Mouse (Mus musculus) adrenal gland, postnatal 10 days (tissue): ENCODE results near the gene Sytl1. TPM values are rescaled to one million over a fixed set of nuclear protein-coding genes. Genes with fewer than 3 reads are reported as not detected.

Source experiments
- DNase-seq: peaks from one replicate; pipeline ENCODE4 v3.0.0; 2021; ENCODE audit warnings: mixed read lengths
- total RNA-seq, 2 experiments: library from RNA; stranded (reverse); gene quantifications; 2 replicates each; pipeline ENCODE4 v1.2.3; 2021

The Sytl1 gene
- total RNA-seq, 2 experiments from 2014 or later, result 5.2 to 6.3 TPM

DNA sequence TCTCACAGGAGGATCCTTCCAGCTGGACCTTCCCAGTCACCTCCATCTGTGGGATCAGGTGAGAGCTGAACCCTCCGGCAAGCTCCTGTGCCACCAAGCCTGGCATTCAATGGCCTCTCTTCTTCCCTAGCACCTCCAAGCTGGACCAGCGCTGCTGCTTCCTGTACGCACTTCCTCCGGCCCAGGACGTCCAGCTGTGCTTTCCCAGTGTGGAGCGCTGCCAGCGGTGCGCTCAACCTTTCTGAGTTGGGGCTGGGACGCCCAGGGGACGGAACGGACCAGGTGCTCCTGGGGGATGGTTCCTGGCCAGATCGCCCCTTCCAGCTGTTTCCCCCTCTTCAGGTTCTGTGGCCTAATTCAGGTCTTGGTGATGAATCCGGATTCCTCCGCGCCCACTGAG lies 15.8 kb downstream of the Sytl1 start:
- DNase-seq, result peak; percentile 52

DNA sequence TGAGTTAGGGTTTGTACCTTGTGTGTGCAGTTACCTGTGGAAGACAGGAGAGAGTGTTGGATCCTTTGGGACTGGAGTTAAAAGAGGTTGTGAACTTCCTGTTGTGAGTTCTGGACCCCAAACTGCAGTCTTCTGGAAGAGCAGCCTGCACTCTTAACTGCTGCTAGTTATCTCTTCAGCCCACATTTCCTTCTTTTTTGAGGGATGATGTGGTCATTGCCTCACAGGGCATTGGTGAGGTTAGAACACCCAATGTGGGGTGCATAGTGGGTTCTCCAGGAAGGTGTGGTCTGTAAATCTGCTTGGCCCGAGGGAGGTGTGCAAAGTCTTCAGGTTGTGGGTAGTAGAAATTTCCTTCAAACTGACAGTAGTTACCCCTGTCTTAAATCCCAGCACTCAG lies 18.6 kb downstream of the Sytl1 start:
- no peak for DNase-seq

DNA sequence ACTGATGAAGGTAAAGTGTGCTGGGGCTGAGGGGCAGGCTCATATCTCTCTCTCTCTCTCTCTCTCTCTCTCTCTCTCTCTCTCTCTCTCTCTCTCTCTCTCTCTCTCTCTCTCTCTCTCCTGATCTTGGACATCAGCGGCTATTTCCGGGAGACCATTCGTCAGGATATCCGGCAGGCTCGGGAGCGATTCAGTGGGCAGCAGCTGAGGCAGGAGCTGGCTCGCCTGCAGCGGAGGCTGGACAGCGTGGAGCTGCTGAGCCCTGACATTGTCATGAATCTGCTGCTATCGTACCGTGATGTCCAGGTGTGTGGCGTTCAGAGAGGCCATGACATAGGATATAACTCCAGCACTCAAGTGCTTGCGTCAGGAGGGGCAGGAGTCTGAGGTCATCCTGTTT lies 19.4 kb downstream of the Sytl1 start:
- DNase-seq, result no peak

DNA sequence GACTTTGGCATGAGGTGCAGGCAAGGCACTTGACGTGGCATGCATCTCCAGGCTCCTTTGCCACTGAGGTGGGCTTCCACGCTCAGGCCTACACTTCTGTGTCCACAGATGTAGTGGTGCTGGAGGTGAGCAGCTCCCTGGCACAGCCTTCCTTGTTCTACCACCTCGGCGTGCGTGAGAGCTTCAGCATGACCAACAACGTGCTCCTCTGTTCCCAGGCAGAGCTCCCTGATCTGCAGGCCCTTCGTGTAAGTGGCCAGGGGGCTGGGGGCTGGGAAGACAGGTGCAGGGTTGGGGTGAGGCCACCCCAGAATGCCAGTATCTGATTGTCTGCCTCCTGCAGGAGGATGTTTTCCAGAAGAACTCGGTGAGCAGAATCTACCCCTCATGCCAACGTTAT lies 20.2 kb downstream of the Sytl1 start:
- DNase-seq, result no peak

DNA sequence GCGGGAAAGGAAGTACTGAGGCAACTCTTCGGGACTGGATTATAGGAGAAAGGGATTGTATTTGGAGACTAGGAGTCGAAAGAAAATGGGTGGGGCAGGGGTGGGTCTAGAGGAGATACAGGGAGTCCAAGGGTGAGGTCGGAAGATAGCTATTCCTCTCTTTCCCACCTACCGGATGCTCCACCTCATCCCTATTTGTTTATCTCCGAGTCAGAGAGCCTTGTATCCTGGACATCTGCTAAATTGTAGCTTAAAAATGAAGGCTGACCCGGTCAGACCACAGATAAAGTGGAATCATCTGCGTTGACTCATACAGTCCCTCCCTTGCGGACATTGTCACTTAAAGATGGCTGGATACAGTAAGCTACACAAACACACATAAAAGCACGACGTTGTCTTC lies 21.0 kb downstream of the Sytl1 start:
- DNase-seq, result no peak

DNA sequence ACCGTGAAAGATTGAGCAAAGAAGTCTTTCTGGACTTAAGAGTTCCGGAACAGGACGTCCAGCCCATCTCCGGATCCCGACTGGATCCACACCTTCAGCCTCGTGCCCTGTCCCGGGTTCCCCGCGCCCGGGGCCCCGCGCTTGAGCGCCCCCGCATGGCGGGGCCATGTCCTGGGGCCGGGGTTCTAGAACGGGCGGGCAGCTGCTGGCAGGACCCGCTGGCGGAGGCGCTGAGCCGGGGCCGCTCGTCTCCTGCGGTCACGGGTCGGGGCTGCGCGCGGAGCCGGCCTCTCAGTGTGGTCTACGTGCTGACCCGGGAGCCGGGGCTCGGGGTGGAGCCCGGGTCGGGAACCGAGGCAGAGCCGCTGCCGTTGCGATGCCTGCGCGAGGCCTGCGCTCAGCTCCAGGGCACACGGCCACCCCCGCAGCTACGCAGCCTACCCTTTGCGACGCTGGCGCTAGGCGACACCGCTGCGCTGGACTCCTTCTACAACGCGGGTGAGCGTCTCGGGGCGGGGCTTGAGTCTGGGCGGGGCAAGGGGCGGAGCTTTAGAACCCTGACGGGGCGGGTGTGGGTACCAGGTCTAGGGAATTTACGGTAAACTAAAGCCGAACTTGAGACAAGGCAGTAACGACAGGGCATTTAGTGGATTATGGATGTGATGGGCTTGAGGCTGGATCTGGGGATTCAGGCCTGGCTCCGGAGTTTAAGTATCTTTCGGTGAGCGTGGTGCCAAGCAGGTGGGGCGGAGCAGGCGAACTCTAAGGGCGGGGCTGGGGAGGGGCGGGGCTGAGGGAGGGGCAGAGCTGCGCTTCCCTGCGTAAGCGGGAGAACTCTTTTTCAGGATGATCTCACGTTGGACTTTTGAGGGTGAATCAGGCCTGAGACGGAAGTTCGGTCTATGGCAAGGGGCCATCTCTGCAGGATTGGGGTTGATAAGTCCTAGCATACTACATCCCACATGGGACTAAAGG lies 21.7 kb downstream of the Sytl1 start:
- DNase-seq, result peak; percentile 97

DNA sequence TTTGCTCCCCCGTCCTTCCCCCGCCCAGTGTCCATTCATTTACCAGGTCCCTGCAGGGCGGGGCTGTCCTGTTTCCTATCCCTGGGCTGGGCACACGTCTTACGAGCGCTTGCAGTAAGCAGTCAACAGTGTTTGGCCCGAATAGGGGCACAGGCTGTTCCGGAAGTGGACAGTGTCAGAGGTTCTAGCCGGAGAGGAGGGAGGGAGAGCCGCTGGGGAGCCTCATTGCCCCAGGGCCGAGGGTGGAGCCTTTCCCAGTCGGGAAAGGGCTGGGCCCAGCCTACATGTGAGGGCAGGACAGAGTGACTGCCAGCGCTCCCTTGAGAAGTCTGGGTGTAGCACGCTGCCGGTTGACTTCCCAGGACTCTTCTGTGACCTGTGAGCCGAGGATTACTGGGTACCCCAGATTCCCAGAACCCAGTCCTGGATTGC lies 22.4 kb downstream of the Sytl1 start, which contains the start of gene Map3k6:
Gene Map3k6 (plus strand): TSS at position 329 of the 432 bp plus-strand sequence.
- DNase-seq, result peak; percentile 90

DNA sequence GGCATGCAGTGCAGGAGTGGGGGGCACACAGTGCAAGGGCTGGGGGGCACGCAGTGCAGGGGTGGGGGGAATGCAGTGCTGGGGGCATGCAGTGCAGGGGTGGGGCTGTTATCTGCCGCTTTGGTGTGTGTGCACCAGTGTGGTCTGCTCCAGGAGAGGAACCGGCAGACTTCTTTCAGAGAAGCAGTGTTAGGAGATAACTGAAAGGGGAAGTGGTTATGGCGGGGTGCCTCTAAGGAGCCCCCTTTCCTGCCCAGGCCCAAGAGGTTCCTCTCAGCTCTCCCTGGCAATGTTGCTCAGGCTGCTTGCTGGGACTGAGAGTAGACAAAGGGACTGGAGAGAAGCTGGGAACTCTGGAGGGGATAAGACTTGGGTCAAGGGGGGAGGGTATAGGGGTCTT lies 25.0 kb downstream of the Sytl1 start:
- DNase-seq, result no peak

DNA sequence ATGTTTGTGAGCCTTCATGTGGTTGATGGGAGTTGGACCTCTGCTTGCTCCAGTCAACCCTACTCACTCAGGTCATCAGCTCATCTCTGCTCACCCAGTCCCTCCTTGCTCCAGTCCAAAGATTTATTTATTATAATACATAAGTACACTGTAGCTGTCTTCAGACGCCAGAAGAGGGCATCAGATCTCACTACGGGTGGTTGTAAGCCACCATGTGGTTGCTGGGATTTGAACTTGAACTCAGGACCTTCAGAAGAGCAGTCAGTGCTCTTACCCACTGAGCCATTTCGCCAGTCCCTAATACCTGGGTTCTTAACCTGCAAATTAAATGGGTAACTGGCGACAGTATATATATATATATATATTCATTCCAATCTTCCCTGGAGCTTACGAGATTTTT lies 27.5 kb downstream of the Sytl1 start:
- no peak for DNase-seq

DNA sequence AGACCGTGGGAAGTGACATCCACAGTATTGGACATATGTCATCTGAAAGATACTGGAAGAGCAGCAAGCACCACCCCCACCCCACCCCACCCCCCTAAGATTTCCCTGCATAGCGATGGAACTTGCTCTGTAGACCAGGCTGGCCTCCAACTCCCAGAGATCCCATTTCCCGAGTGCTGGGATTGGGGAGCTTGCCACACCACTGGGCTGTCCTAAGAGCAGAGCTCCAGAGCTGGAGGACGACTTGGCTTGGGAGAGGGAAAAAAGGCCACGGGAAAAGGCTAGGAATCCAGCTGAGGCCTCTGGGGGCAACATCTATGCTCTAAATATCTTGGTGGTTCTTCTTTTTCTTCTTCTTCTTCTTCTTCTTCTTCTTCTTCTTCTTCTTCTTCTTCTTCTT lies 28.1 kb downstream of the Sytl1 start:
- no peak for DNase-seq

DNA sequence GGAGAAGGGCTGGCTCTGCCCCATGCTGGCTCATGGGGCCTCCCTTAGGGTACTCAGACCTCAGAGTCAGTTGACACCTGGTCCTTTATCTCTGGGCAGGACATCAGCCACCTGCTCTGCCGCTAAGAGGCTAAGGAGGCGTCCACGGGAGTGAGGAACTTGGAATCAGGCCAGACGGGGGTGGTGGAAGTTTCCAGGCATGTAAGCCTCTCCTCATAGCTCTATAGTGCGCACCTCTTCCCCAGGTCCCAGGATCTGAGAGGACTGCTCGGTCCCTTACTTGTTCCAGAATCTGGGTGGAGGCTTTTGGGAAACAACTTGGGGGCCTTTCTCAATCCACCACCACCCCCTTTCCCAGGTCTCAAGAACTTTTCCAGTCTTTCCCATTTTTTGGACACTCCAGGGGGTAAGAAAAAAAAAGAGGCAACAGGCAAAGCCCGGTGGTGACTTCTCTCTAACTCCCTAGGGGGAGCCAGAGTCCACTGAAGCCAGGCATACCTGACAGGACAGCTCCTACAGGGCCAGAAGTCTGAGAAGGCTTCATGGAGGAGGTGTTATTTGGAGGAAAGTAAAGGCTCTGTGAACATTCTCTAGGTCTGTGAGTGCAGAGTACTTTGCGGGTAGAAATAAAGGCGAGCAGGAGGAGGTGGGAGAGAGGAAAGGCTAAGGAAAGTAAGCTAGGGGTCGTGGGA lies 29.5 kb downstream of the Sytl1 start:
- DNase-seq, result peak; percentile 63

DNA sequence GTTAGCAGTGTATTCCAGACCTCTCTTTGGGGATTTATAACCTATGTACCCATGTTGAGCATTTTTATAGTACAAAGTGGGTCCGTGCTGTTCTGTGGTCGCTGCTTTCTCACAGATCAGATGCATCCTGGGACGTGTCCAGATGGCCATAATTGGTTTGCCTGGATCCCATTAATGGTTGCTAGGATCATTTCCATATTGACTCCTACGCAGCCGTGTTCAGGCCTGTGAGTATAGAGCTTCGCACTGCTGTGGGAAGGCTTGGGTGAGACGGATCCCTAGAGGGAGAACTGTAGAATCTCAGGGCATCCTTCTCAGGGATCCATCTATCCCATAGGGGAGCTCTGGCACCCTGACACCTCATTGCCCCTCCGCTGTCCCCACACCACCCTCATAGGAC lies 33.3 kb downstream of the Sytl1 start:
- no peak for DNase-seq

DNA sequence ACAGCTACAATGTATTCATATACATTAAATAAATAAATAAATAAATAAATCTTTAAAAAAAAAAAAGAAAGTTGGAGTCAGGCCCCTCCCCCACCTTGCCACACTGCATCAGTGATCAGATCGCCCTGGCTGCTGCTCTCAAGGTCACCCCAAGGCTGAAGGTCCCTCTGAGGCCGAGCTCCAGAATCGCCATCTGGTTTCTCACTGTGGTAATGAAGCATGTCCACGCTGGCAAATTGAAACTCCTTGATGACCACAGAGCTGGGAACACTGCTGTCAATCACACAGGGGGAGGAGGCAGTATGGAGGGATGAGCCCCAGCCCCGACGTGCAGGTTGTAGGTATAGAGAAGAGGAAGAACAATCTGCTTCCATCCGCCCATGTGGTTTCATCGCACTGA lies 35.3 kb downstream of the Sytl1 start:
- DNase-seq, result no peak

DNA sequence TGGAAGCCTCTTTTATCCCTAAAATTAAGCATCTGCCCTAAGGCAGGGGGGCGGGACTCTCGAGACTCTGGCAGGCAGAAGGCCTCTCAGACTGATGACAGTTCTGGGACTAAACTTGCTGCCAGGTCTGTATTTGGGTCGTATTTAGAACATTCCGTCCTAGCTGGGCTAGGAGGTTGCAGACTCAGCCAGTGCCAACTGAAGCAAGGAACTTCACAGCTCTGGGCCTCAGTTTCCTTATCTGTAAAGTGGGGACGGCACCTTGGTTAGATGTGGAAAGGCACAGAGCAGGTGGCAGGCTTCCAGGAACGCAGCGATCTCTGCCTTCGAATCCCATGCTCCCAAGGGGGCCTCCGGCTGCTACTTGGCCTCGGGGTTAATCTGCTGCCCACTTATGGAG lies 36.8 kb downstream of the Sytl1 start:
- DNase-seq, result no peak

DNA sequence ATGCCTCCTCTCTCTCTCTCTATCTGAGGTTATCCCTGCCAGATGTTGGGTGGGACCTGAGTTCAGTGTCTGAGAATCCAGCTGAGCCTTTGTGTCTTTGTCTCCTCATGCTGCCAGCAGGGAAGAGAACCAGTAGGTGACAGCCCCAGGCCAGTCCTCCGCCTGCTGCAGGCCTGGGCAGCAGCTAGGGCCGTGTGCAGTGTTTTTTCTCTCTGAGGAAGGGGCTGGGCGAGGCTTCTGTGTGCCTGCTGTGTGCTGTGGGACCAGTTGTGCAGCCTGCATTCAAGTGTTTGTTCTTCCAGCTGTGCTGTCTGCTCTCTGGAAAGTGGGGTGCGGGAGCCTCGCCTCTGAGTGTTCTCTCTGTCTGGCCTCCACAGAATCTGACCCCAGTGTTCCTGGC lies 39.0 kb downstream of the Sytl1 start:
- DNase-seq, result no peak

DNA sequence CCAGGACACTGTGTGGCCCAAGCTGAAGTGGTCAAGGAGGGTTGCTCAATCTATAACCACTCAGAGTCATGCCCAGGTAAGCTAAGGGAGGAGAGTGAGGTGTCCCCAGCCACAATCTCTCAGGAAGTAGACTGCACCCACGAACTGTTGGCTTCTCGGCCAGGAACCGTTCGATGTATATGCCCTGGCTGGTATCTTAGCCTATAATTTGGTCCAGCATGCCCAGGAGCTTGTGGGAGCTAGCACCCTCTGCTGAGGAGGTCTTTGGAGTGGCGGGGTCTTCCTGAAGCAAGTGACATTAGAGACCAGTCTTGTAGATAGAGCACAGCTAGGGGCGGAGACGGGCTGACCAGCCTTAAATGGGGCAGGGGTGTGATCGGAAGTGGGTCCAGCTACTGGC lies 41.2 kb downstream of the Sytl1 start:
- DNase-seq, result no peak

DNA sequence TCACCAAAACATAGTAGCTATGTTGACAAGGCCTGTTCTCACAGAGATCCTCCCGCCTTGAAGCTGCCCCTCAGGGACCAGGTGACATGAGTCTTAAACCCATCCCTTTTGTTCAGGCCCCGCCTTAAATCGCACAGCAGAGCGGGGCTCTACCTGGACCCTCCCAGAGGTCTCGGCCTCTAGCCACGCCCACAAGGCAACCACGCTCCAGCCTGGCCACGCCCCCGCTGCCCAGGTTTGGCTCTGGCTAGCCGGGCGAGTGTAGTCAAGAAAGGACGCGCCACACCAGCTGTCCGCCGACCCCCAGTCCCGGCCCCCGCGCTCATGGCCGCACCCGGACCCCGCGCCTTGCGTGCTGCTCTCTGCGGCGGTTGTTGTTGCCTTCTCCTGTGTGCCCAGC lies 42.3 kb downstream of the Sytl1 start:
- DNase-seq, result no peak

DNA sequence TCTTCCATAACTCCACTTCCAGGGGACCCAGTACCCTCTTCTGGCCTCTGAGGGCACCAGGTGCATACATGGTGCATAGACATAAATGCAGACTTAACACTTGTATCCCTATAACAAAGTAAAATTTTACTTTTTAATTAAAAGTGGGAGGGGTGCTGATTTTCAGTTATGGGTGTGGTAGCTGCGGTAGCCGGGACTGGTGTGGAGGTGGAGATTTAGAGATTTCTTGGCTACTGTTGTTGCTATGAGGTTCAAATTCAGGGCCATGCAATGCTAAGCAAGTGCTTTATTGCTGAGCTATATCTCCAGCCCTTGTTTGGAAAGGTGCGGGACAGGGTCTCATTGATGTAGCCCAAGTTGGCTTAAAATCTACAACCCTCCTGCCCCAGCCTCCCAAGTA lies 44.2 kb downstream of the Sytl1 start:
- no peak for DNase-seq

DNA sequence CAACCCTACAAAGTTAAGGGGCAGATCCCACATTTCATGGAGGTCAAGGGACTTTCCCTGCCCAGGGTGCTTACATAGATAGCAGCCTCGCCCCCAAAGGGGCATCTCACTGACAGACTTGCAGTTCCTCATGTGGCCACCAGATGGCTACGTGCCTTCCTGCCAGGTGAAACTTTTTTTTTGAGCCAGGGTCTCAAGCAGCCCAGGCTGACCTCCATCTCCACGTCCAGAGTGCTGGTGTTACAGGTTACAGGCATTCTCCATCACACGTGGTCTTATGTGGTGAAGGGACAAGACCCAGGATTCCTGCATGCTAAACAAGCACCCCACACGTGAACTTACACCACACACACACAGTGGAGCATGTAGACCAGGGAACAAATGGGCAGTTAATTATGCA lies 45.3 kb downstream of the Sytl1 start:
- DNase-seq, result peak; percentile 72

DNA sequence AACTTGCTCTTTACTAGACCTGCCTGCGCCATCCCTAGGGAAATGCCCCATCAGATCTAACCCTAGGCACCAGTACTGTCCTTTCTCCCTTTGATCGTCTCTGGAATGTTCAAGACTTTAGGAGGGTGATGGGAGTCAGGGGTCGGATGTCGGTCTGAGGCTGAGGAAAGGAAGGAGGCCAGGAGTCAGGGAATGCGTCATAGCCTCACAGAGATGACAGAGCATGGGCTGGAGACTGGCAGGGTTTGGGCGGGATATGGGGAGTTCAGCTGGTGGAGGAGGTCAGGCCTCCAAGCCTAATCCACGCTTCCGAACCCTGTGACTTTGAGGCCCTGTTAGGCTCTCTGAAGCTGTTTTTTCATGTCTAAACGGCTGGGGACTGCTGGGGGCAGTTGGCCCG lies 49.3 kb downstream of the Sytl1 start:
- no peak for DNase-seq

DNA sequence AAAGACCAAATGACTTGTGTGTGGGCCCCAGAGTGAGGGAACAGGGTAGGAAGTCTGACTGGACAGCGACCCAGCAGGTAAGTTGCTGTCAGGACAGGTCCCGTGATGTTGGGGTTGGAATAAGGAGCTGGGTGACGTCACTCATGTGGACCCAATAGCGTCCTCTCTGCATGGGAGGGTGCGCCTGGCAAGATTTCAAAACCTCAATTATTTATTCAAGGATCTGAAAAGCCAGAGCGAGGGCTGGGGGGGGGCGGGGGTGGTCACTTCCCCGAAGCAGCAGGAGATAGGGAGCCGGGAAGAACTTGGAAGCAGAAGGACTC lies 49.7 kb downstream of the Sytl1 start:
- no peak for DNase-seq

DNA sequence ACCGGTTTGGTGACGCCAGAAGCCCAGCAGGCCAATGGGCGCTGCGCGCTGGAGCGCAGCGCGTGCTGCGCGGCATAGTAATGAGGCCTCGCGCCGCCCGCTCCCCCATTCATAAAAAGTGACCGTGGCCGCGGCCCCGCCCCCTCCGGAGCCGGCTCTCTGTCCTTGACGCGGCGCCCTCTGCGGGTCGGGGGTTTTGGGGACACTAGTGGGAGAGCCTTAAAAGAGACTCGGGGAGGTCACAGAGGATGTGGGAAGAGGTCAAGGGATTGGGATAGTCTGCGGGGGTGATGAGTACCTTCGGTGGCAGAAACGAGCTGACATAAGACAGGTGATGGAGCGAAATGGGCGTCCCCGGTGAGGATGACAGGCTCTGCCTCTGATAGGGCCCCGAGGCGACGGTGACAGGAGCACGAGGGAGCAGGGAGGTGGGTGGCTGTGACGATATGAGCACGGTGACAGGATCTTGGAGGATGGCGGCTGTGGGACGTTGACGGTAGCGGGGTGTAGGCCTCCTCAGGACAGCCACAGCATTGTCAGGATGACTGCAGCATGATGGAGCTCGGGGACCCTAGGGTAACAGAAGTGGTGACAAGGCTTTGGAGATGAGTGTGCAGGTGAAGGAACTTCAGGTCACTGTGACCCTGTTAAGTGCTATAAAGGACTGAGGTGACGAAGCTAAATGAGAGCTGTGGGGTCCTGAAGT lies 50.2 kb downstream of the Sytl1 start:
- DNase-seq, result peak; percentile 87
